Mouse (Mus musculus): Measurements from ENCODE around the gene Enpp3.

Gene Enpp3

GRCm38 (mm10) chr10:24765151-24765755 lies 77.4 kb downstream of the Enpp3 start:
- no peak for DNase-seq (ENCODE audit: extremely low spot score, low read depth, low spot score)

GRCm38 (mm10) chr10:24764640-24765039 lies 78.0 kb downstream of the Enpp3 start:
- DNase-seq (ENCODE audit: extremely low spot score, low read depth, low spot score), result no peak

DNA sequence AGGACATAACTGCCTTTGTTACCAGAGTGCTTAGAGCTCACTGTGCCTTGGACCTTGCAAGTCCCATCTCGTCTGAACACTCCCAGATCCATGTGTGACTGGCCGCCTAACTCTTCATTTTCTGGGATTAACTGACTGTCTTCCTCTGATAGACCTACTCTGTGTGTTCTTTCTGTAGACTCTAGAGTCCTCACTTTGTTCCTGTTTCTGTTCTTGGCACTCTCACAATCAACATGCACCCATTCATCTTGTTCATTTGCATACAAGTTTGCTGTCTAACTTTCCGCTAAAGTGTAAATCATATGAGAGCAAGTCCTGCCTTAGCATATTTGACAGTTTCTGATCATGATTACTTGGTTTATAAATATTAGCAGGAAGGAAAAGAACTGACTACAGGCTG lies 79.4 kb downstream of the Enpp3 start:
- DNase-seq (ENCODE audit: extremely low spot score, low read depth, low spot score), result no peak

- no peak for DNase-seq (ENCODE audit: extremely low spot score, low read depth, low spot score)
Measured at GRCm38 (mm10) chr10:24758326-24758915, 84.2 kb downstream of the Enpp3 start.

GRCm38 (mm10) chr10:24754874-24755540 lies 87.6 kb downstream of the Enpp3 start:
- DNase-seq (ENCODE audit: extremely low spot score, low read depth, low spot score), result no peak

- no peak for DNase-seq (ENCODE audit: extremely low spot score, low read depth, low spot score)
Measured at GRCm38 (mm10) chr10:24754251-24754835, 88.3 kb downstream of the Enpp3 start.

GRCm38 (mm10) chr10:24753536-24754250 lies 88.9 kb downstream of the Enpp3 start:
- no peak for DNase-seq (ENCODE audit: extremely low spot score, low read depth, low spot score)

DNA sequence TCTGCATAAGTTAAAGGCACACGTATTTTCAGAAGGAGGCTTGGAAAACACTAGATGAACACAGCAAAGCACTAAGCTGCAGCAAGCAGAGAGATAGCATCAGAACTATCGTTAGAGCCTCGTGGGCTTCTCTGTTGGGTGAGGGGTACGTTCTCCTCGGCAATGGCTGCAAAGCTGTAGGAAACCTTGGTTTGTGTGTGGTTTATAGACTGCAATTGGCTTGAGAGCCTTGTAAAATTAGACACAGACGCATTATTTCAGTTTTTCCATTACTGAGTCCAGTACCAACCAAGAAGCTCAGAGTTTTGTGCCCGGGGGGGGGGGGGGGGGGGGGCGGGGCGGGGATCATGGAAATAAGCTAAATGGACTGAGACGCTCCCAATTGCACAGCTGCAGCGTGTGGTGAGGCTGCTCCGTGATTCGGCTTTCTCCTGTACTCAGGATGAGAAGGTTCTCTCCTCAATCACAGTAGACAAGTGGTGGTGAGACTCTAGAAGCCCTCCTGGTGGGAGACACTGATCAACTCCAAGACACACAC lies 99.6 kb downstream of the Enpp3 start:
- no peak for DNase-seq (ENCODE audit: extremely low spot score, low read depth, low spot score)

- no peak for DNase-seq (ENCODE audit: extremely low spot score, low read depth, low spot score)
Measured at GRCm38 (mm10) chr10:24741229-24742198, 101.1 kb downstream of the Enpp3 start.

DNA sequence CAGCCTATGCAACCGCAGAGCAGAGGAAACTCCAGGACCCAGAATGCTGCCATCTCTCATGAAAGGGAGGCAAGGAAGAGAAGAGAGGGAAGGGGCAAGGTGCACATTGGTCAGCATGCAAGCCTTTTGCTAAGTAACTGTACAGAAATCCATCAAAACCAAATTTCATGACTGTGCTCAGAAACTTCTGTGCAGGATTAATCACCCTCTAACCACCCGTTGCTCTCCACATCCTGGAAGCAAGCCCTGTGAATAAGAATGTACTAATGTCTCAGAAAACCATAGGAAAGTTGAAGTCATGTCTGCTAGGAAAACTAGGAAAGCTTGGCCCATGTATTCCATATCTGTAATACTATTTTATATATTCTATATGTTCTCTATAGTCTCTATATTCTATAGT lies 103.5 kb downstream of the Enpp3 start:
- DNase-seq (ENCODE audit: extremely low spot score, low read depth, low spot score), result no peak

DNA sequence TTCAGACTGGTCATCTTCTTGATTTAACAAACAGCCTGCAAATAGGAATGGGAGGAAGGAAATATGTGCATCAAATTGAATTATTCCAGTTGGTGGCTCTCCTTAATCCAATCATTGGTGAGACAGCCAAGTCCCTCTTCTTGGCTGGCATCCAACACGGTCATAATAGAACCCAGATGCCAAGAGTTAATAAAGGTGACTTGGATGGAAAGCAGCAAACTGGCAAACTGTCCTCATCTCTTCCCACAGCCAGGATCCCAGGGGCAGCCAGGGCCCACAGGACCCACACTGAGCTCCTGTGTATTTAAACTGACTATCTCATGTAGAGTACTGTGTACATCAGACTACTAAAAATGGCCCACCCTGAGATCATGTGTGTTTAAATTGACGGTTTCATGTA lies 104.2 kb downstream of the Enpp3 start:
- no peak for DNase-seq (ENCODE audit: extremely low spot score, low read depth, low spot score)

DNA sequence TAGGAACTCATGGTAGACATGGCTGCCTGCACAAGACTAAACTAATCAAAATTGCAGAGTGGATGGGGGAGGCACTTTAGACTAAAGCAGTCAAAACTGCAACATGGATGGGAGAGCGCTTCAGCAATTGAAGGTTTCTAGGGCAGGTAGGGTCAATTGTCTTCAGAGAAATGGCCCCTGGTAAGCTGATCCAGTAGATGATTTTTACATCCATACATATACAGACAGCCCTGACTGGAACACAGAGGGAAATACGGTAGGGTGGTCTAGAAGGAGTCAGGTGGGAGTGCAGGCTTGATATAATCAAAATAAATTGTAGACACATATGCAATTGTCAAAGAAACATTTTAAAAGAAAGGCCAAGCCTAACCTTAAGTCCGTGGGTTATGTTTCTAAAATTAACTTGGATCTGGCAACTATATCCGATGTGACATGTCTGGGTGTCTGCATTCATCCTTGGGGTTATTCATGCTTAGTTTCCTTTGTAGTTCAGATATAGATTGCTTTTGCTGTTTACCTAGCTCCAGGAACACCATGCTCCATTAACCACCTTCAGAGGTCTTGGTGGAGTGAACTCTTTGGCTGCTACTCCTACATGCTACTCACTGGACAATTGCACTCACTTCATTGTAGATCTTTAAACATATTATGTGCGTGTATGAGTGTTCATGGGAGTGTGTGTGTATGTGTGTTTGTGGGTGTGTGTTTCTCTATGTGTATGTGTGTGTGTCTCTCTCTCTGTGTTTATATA lies 107.4 kb downstream of the Enpp3 start:
- no peak for DNase-seq (ENCODE audit: extremely low spot score, low read depth, low spot score)

- DNase-seq (ENCODE audit: extremely low spot score, low read depth, low spot score), result no peak
Measured at GRCm38 (mm10) chr10:24727478-24727877, 115.1 kb downstream of the Enpp3 start.

- DNase-seq (ENCODE audit: extremely low spot score, low read depth, low spot score), result no peak
Measured at GRCm38 (mm10) chr10:24725197-24725596, 117.4 kb downstream of the Enpp3 start.

Measured in hindlimb bud, embryonic 11.5 days (tissue).